Mouse (Mus musculus) stomach, embryonic 14.5 days (tissue): ENCODE data around the gene Krtap6-2. TPM values are rescaled to one million over a fixed set of nuclear protein-coding genes. Genes with fewer than 3 reads are reported as not detected.

Experiments used
- ATAC-seq: fragments of 200-750 bp; cut with Nextera tagmentation; 2 replicates; pipeline ENCODE4 v1.8.0; 2017; ENCODE audit warnings: low read depth, moderate TSS enrichment; ENCODE audit not compliant: insufficient number of reproducible peaks, insufficient read depth, low FRiP score
- H3K27ac ChIP-seq: fragments of 300-500 bp; sonication (generic); 2 replicates; pipeline ENCODE4 v1.5.1; 2014; ENCODE audit warnings: mild to moderate bottlenecking, low read length, moderate library complexity, mixed read lengths
- H3K27me3 ChIP-seq: fragments of 300-500 bp; sonication (generic); 2 replicates; pipeline ENCODE4 v1.6.1; 2014; ENCODE audit warnings: low read length, control low read depth, mixed read lengths; ENCODE audit not compliant: control insufficient read depth, insufficient read depth
- H3K36me3 ChIP-seq: fragments of 300-500 bp; sonication (generic); 2 replicates; pipeline ENCODE4 v1.6.1; 2014; ENCODE audit warnings: mild to moderate bottlenecking, control low read depth, low read length, moderate library complexity, mixed read lengths; ENCODE audit not compliant: control insufficient read depth, insufficient read depth
- H3K4me1 ChIP-seq: fragments of 300-500 bp; sonication (generic); 2 replicates; pipeline ENCODE4 v1.6.1; 2014; ENCODE audit warnings: low read length, control low read depth, mixed read lengths; ENCODE audit not compliant: control insufficient read depth, insufficient read depth
- H3K4me2 ChIP-seq: fragments of 300-500 bp; sonication (generic); replicated peaks from 2 replicates; pipeline ENCODE4 v1.6.1; 2014; ENCODE audit warnings: low read depth, low read length, control low read depth
- H3K4me3 ChIP-seq: fragments of 300-500 bp; sonication (generic); 2 replicates; pipeline ENCODE4 v1.5.1; 2014; ENCODE audit warnings: low read depth, low read length, control low read depth
- H3K9ac ChIP-seq: fragments of 300-500 bp; sonication (generic); replicated peaks from 2 replicates; pipeline ENCODE4 v1.6.1; 2014; ENCODE audit warnings: low read depth, mild to moderate bottlenecking, control low read depth, low read length, moderate library complexity, mixed read lengths
- H3K9me3 ChIP-seq: fragments of 300-500 bp; sonication (generic); 2 replicates; pipeline ENCODE4 v1.6.1; 2016; ENCODE audit warnings: low read depth, low read length, control low read depth; ENCODE audit not compliant: control insufficient read depth
- WGBS: fragments of 180-500 bp; shearing (Covaris S2); extraction: QIAGEN DNeasy Blood & Tissue Kit; methylation state at CpG from one replicate; pipeline ENCODE4 v1.1.7; 2014; 5-methylcytosine and 5-hydroxymethylcytosine counted together
- polyA plus RNA-seq: library from polyadenylated mRNA; unstranded; fragments of >200 nt; fragmentation: Nextera tagmentation; extraction: Ambion mirVana; gene quantifications from 2 replicates; pipeline ENCODE4 v1.2.1, GENCODE M21; 2014

The Krtap6-2 gene
- not detected in 2 replicates for polyA plus RNA-seq

DNA sequence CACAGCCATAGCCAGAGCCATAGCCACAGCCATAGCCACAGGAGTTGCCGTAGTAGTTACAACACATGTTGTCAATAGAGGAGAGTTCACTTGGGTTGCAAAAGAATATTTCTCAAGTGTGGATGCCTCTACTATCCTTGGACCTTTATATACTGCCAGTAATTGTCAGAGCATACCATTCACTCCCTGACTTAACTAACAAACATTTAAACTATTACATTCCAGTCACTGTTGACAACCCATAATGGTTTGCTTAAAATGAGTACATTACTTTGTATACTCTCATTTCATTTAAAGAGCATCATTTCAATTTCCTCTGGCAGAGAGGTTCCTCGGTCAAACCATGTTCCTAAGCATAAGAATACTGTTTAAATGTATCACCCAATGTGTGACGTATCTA is at the start of gene Krtap6-2:
Gene Krtap6-2 (minus strand): TSS at position 101 of the 400 bp plus-strand sequence.
- Histone ChIP-seq H3K4me1 (no peaks in the 10 kb centered on the region), H3K27me3 (no peaks in the 10 kb centered on the region), H3K36me3 (no peaks in the 10 kb centered on the region), H3K9ac (no peak within 1 kb of the TSS), H3K9me3 (no peaks in the 10 kb centered on the region), H3K4me3 (no peak within 1 kb of the TSS), H3K4me2 (no peak within 1 kb of the TSS), H3K27ac (no peak within 1 kb of the TSS)
- 85% methylated on average over 3 of the region's 3 CpGs for WGBS
- no peak for ATAC-seq

DNA sequence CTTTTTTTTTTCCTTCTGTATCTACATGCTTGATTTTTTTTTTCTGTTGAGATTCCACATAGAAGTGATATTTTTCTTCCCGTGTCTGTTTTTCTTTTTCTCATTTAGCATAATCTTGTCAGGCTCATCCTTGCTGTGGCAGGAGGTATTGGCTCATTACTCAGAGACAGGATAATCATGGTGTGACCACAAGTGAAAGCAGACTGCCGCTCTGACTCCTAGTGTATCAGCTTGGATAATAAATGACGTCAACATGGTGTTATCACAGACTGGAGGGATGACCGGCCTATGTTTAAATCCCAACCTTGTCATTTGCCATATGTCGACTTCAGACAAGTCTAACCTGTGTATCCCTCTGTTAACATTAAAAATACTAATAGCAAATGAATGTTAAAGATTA is 41.3 kb upstream of the Krtap6-2 start:
- Histone ChIP-seq H3K9me3 (no peaks in the 10 kb centered on the region), H3K4me3 (no peak overlapping the region), H3K4me2 (no peak overlapping the region), H3K27me3 (no peaks in the 10 kb centered on the region), H3K4me1 (no peaks in the 10 kb centered on the region), H3K9ac (no peak overlapping the region), H3K27ac (no peak overlapping the region), H3K36me3 (no peaks in the 10 kb centered on the region)
- no peak for ATAC-seq
- 47% methylated on average over 5 of the region's 5 CpGs for WGBS

GRCm38 (mm10) chr16:89429586-89429985 is 9.7 kb upstream of the Krtap6-2 start:
- ATAC-seq = no peak
- H3K4me3 ChIP-seq = no peak overlapping the region
- H3K27me3 ChIP-seq = no peaks in the 10 kb centered on the region
- H3K9me3 ChIP-seq = no peaks in the 10 kb centered on the region
- H3K4me2 ChIP-seq = no peak overlapping the region
- H3K27ac ChIP-seq = no peak overlapping the region
- no peak overlapping the region for H3K9ac ChIP-seq
- WGBS = 91% methylated on average over 2 of the region's 2 CpGs
- H3K4me1 ChIP-seq = no peaks in the 10 kb centered on the region
- H3K36me3 ChIP-seq = no peaks in the 10 kb centered on the region

GRCm38 (mm10) chr16:89425310-89425709 is 5.4 kb upstream of the Krtap6-2 start:
- Histone ChIP-seq H3K9ac (no peak overlapping the region), H3K4me3 (no peak overlapping the region), H3K36me3 (no peaks in the 10 kb centered on the region), H3K27me3 (no peaks in the 10 kb centered on the region), H3K27ac (no peak overlapping the region), H3K4me1 (no peaks in the 10 kb centered on the region), H3K9me3 (no peaks in the 10 kb centered on the region), H3K4me2 (no peak overlapping the region)
- no peak for ATAC-seq
- WGBS = 82% methylated on average over 5 of the region's 5 CpGs

GRCm38 (mm10) chr16:89416311-89416710 is 3.6 kb downstream of the Krtap6-2 start:
- no peak overlapping the region for H3K27ac ChIP-seq
- no peaks in the 10 kb centered on the region for H3K27me3 ChIP-seq
- H3K4me1 ChIP-seq = no peaks in the 10 kb centered on the region
- 83% methylated on average over 3 of the region's 3 CpGs for WGBS
- no peak overlapping the region for H3K9ac ChIP-seq
- no peak overlapping the region for H3K4me2 ChIP-seq
- no peaks in the 10 kb centered on the region for H3K36me3 ChIP-seq
- H3K9me3 ChIP-seq = no peaks in the 10 kb centered on the region
- ATAC-seq = no peak
- H3K4me3 ChIP-seq = no peak overlapping the region

- no peak overlapping the region for H3K9ac ChIP-seq
- no peak overlapping the region for H3K4me3 ChIP-seq
- no peaks in the 10 kb centered on the region for H3K36me3 ChIP-seq
- ATAC-seq = no peak
- H3K27ac ChIP-seq = no peak overlapping the region
- H3K9me3 ChIP-seq = no peaks in the 10 kb centered on the region
- 79% methylated on average over 5 of the region's 5 CpGs for WGBS
- H3K4me1 ChIP-seq = no peaks in the 10 kb centered on the region
- no peak overlapping the region for H3K4me2 ChIP-seq
- H3K27me3 ChIP-seq = no peaks in the 10 kb centered on the region
Observed at GRCm38 (mm10) chr16:89410345-89411068, 9.4 kb downstream of the Krtap6-2 start.

DNA sequence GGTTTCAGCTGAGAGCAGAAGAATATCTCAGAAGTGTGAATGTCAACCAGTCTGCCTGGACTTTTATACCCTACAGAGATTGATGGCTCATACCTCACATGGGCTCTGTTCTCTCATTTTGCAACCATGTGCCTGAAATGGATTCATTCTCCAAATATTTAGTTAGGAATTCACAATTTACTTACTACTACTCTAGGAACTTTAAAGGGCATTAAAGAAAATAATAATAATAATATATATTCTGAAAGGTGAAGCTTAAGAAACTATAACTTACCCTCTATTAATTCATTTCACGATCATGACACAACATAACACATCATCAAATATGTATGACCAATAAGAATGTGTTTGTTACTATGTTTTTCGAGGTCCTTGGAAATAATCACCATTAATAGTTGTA is 16.1 kb downstream of the Krtap6-2 start, which contains the start of gene Krtap21-1:
Gene Krtap21-1 (minus strand): TSS at position 101 of the 400 bp plus-strand sequence.
- Histone ChIP-seq H3K4me2 (no peak within 1 kb of the TSS), H3K36me3 (no peaks in the 10 kb centered on the region), H3K9me3 (no peaks in the 10 kb centered on the region), H3K27ac (no peak within 1 kb of the TSS), H3K9ac (no peak within 1 kb of the TSS), H3K27me3 (no peaks in the 10 kb centered on the region), H3K4me3 (no peak within 1 kb of the TSS), H3K4me1 (no peaks in the 10 kb centered on the region)
- WGBS = 70% methylated on average over 2 of the region's 2 CpGs
- ATAC-seq = no peak

GRCm38 (mm10) chr16:89372734-89373461 is 47.0 kb downstream of the Krtap6-2 start:
- ATAC-seq = no peak
- no peaks in the 10 kb centered on the region for H3K27me3 ChIP-seq
- 78% methylated on average over 2 of the region's 2 CpGs for WGBS
- no peaks in the 10 kb centered on the region for H3K9me3 ChIP-seq
- no peak overlapping the region for H3K4me2 ChIP-seq
- H3K9ac ChIP-seq = no peak overlapping the region
- no peak overlapping the region for H3K4me3 ChIP-seq
- H3K27ac ChIP-seq = no peak overlapping the region
- H3K4me1 ChIP-seq = no peaks in the 10 kb centered on the region
- no peaks in the 10 kb centered on the region for H3K36me3 ChIP-seq
